Mouse (Mus musculus) midbrain, postnatal 0 days (tissue): ENCODE results near the gene Stil. TPM values are rescaled to one million over a fixed set of nuclear protein-coding genes. Genes with fewer than 3 reads are reported as not detected.

ENCODE experiments used
- ATAC-seq: fragments of 200-750 bp; cut with Nextera tagmentation; 2 replicates; pipeline ENCODE4 v1.8.0; 2017; ENCODE audit warnings: moderate number of reproducible peaks, mild to moderate bottlenecking, moderate TSS enrichment, moderate library complexity; ENCODE audit not compliant: low FRiP score
- DNase-seq: peaks from one replicate; pipeline ENCODE4 v3.0.0-alpha.2; 2015; ENCODE audit warnings: low spot score
- H3K27ac ChIP-seq: fragments of 300-500 bp; sonication (generic); 2 replicates; pipeline ENCODE4 v1.5.1; 2014; ENCODE audit warnings: low read depth, mild to moderate bottlenecking, low read length, mixed read lengths
- H3K27me3 ChIP-seq: fragments of 300-500 bp; sonication (generic); 2 replicates; pipeline ENCODE4 v1.6.1; 2014; ENCODE audit warnings: low read length, control low read depth, mixed read lengths; ENCODE audit not compliant: insufficient read depth
- H3K36me3 ChIP-seq: fragments of 300-500 bp; sonication (generic); 2 replicates; pipeline ENCODE4 v1.6.1; 2014; ENCODE audit warnings: low read length, control low read depth, mixed read lengths; ENCODE audit not compliant: insufficient read depth
- H3K4me1 ChIP-seq: fragments of 300-500 bp; sonication (generic); 2 replicates; pipeline ENCODE4 v1.6.1; 2014; ENCODE audit warnings: mild to moderate bottlenecking, control low read depth, antibody characterized with exemption, low read length, mixed read lengths; ENCODE audit not compliant: insufficient read depth
- H3K4me2 ChIP-seq: fragments of 300-500 bp; sonication (generic); 2 replicates; pipeline ENCODE4 v1.6.1; 2014; ENCODE audit warnings: low read depth, mild to moderate bottlenecking, low read length, mixed read lengths; ENCODE audit not compliant: poor library complexity, severe bottlenecking
- H3K4me3 ChIP-seq: fragments of 300-500 bp; sonication (generic); 2 replicates; pipeline ENCODE4 v1.5.1; 2014; ENCODE audit warnings: low read depth, mild to moderate bottlenecking, low read length, moderate library complexity
- H3K9ac ChIP-seq: fragments of 300-500 bp; sonication (generic); replicated peaks from 2 replicates; pipeline ENCODE4 v1.6.1; 2014; ENCODE audit warnings: mild to moderate bottlenecking, low read length, moderate library complexity, mixed read lengths; ENCODE audit not compliant: poor library complexity, severe bottlenecking
- H3K9me3 ChIP-seq: fragments of 300-500 bp; sonication (generic); 2 replicates; pipeline ENCODE4 v1.6.1; 2016; ENCODE audit warnings: low read length, control low read depth
- CTCF ChIP-seq: IDR thresholded peaks from 2 replicates; pipeline ENCODE4 v1.5.1; 2016; ENCODE audit warnings: antibody characterized with exemption, mild to moderate bottlenecking
- WGBS: fragments of 180-500 bp; shearing (Covaris S2); extraction: QIAGEN DNeasy Blood & Tissue Kit; methylation state at CpG from one replicate; pipeline ENCODE4 v1.1.7; 2014; 5-methylcytosine and 5-hydroxymethylcytosine counted together
- polyA plus RNA-seq: library from polyadenylated mRNA; unstranded; fragments of >200 nt; fragmentation: Nextera tagmentation; extraction: Ambion mirVana; gene quantifications from 2 replicates; pipeline ENCODE4 v1.2.1, GENCODE M21; 2015
- total RNA-seq: library from RNA; depleted of rRNA; stranded (reverse); fragments of >200 nt; gene quantifications from 2 replicates; pipeline ENCODE4 v1.2.3, GENCODE M21; 2014

The Stil gene
- total and polyA plus RNA-seq, 2 experiments from 2014 or later = 1.4 to 1.9 TPM

- no peaks in the 10 kb centered on the region for H3K9me3 ChIP-seq
- peak overlapping the region; percentile 72 for H3K9ac ChIP-seq
- no peaks in the 10 kb centered on the region for H3K4me1 ChIP-seq
- H3K4me3 ChIP-seq = peak overlapping the region; percentile 58
- WGBS = under 1% methylated on average over 50 of the region's 58 CpGs
- peak overlapping the region; percentile 74 for H3K4me2 ChIP-seq
- DNase-seq (no peak), ATAC-seq (peak; percentile 74)
- no peaks in the 10 kb centered on the region for H3K36me3 ChIP-seq
- H3K27ac ChIP-seq = peak overlapping the region; percentile 19
- peaks cover 40% of the 10 kb centered on the region for H3K27me3 ChIP-seq
- TF ChIP-seq CTCF = no peak
Measured at GRCm38 (mm10) chr4:115062875-115063517, 63.0 kb downstream of the Stil start.

- WGBS = 1% methylated on average over 31 of the region's 31 CpGs
- peaks cover 40% of the 10 kb centered on the region for H3K27me3 ChIP-seq
- no peak for TF ChIP-seq CTCF
- H3K27ac ChIP-seq = peak overlapping the region; percentile 19
- H3K4me3 ChIP-seq = peak overlapping the region; percentile 58
- peak overlapping the region; percentile 74 for H3K4me2 ChIP-seq
- H3K36me3 ChIP-seq = no peaks in the 10 kb centered on the region; the same call in 1 of the 2 replicates
- ATAC-seq (peak; percentile 4; the same call in 1 of the 2 replicates), DNase-seq (no peak)
- no peaks in the 10 kb centered on the region for H3K4me1 ChIP-seq
- H3K9ac ChIP-seq = peak overlapping the region; percentile 72
- H3K9me3 ChIP-seq = no peaks in the 10 kb centered on the region
Measured at GRCm38 (mm10) chr4:115063518-115064239, 63.7 kb downstream of the Stil start.

- peaks cover 4% of the 10 kb centered on the region for H3K36me3 ChIP-seq
- no peaks in the 10 kb centered on the region; the same call in 1 of the 2 replicates for H3K27me3 ChIP-seq
- no peak for TF ChIP-seq CTCF
- WGBS = 60% methylated on average over 1 of the region's 1 CpGs
- no peak overlapping the region for H3K27ac ChIP-seq
- H3K4me1 ChIP-seq = no peaks in the 10 kb centered on the region
- ATAC-seq (no peak), DNase-seq (no peak)
- H3K9ac ChIP-seq = no peak overlapping the region
- no peak overlapping the region for H3K4me2 ChIP-seq
- no peaks in the 10 kb centered on the region for H3K9me3 ChIP-seq
- no peak overlapping the region for H3K4me3 ChIP-seq
Measured at GRCm38 (mm10) chr4:115071668-115072067, 71.7 kb downstream of the Stil start.

- no peak for ATAC-seq
- Histone ChIP-seq H3K4me1 (peaks cover 4% of the 10 kb centered on the region; the same call in 1 of the 2 replicates), H3K9me3 (no peaks in the 10 kb centered on the region), H3K27me3 (no peaks in the 10 kb centered on the region), H3K4me3 (no peak overlapping the region), H3K36me3 (no peaks in the 10 kb centered on the region), H3K9ac (no peak overlapping the region), H3K4me2 (no peak overlapping the region), H3K27ac (no peak overlapping the region)
- no peak for TF ChIP-seq CTCF
- 89% methylated on average over 1 of the region's 1 CpGs for WGBS
- no peak for DNase-seq
Measured at GRCm38 (mm10) chr4:115074789-115075188, 74.8 kb downstream of the Stil start.

- ATAC-seq (no peak), DNase-seq (no peak)
- TF ChIP-seq CTCF = no peak
- no peak overlapping the region for H3K4me2 ChIP-seq
- H3K4me3 ChIP-seq = no peak overlapping the region
- H3K27me3 ChIP-seq = no peaks in the 10 kb centered on the region
- WGBS = 56% methylated on average over 3 of the region's 3 CpGs
- H3K9ac ChIP-seq = no peak overlapping the region
- H3K36me3 ChIP-seq = no peaks in the 10 kb centered on the region
- no peaks in the 10 kb centered on the region for H3K9me3 ChIP-seq
- peaks cover 4% of the 10 kb centered on the region; the same call in 1 of the 2 replicates for H3K4me1 ChIP-seq
- no peak overlapping the region for H3K27ac ChIP-seq
Measured at GRCm38 (mm10) chr4:115075204-115075915, 75.4 kb downstream of the Stil start.
